ENCODE assay signal across 12 mouse cellular contexts in genomic region chr1:190995548-190995947, GRCm38 (mm10). TPM values are rescaled to one million over a fixed set of nuclear protein-coding genes. Genes with fewer than 3 reads are reported as not detected.
DNase-seq lines count a peak whose midpoint lies in the region; ATAC-seq and TF ChIP-seq lines count a peak whose summit lies in the region.
"Had no signal": no experiment of that assay in that cellular context is flagged by ENCODE, and none has a peak within 500 bp of the region (broad histone marks: within the 10 kb centered on the region; RNA-seq: fewer than 3 reads in every experiment).

No protein-coding gene starts in this region.

- ATAC-seq in hindbrain, embryonic 14.5 days (ENCODE audit: low FRiP score) = no peak
- ATAC-seq in hindbrain, embryonic 13.5 days (ENCODE audit: low FRiP score) = no peak
- ATAC-seq in liver, embryonic 11.5 days (replicated peaks; ENCODE audit: low FRiP score) = no peak

- 49% methylated on average over 7 of the region's 7 CpGs for WGBS in hindbrain, embryonic 14.5 days
- WGBS in hindbrain, embryonic 13.5 days = 57% methylated on average over 7 of the region's 7 CpGs
- WGBS in heart, adult 2 months = 16% methylated on average over 7 of the region's 7 CpGs
- 79% methylated on average over 7 of the region's 7 CpGs for WGBS in liver, embryonic 11.5 days

- DNase-seq in hindbrain, embryonic 14.5 days (ENCODE audit: low spot score) = peak; percentile 64
- DNase-seq in adrenal gland, adult 8-10 months = peak; percentile 18
- peak; percentile 46 to 61 for DNase-seq in heart, adult 2 months
- peak; percentile 90 for DNase-seq in kidney, postnatal 10 days
- DNase-seq in retina, postnatal 7 days (ENCODE audit: low read depth, low spot score) = peak; percentile 78
- DNase-seq in spleen, adult 18-20 months = no peak
- no peak for DNase-seq in liver, embryonic 11.5 days (ENCODE audit: low spot score)

- no peak overlapping the region for H3K27ac ChIP-seq in hindbrain, embryonic 14.5 days
- no peak overlapping the region for H3K27ac ChIP-seq in hindbrain, embryonic 13.5 days
- no peak overlapping the region for H3K27ac ChIP-seq in heart, adult 2 months
- H3K27ac ChIP-seq in liver, embryonic 11.5 days (ENCODE audit: low read depth, low read length) = no peak overlapping the region
- H3K27ac ChIP-seq: midbrain, embryonic 12.5 days; stomach, embryonic 15.5 days had no signal

- H3K4me1 ChIP-seq in hindbrain, embryonic 14.5 days (replicated peaks; ENCODE audit: control insufficient read depth, insufficient read depth, low read length) = no peaks in the 10 kb centered on the region
- 0 out of 2 replicates have a peak, but pooled peaks cover 6% of the 10 kb centered on the region for H3K4me1 ChIP-seq in hindbrain, embryonic 13.5 days (replicated peaks)
- H3K4me1 ChIP-seq in heart, adult 2 months (ENCODE audit: control insufficient read depth, insufficient read depth, low read length) = no peaks in the 10 kb centered on the region
- H3K4me1 ChIP-seq in liver, embryonic 11.5 days (replicated peaks; ENCODE audit: control insufficient read depth, insufficient read depth, low read length) = no peaks in the 10 kb centered on the region
- H3K4me1 ChIP-seq: midbrain, embryonic 12.5 days; stomach, embryonic 15.5 days had no signal

- no peaks in the 10 kb centered on the region for H3K27me3 ChIP-seq in hindbrain, embryonic 14.5 days (ENCODE audit: control insufficient read depth, insufficient read depth, low read length)
- no peaks in the 10 kb centered on the region for H3K27me3 ChIP-seq in hindbrain, embryonic 13.5 days
- H3K27me3 ChIP-seq in heart, adult 2 months (ENCODE audit: control insufficient read depth, insufficient read depth, low read length) = no peaks in the 10 kb centered on the region
- H3K27me3 ChIP-seq in liver, embryonic 11.5 days (replicated peaks; ENCODE audit: control insufficient read depth, insufficient read depth, low read length) = no peaks in the 10 kb centered on the region
- H3K27me3 ChIP-seq: midbrain, embryonic 12.5 days; stomach, embryonic 15.5 days had no signal

- H3K36me3 ChIP-seq in hindbrain, embryonic 14.5 days (replicated peaks; ENCODE audit: control insufficient read depth, insufficient read depth) = no peaks in the 10 kb centered on the region
- peaks cover 4% of the 10 kb centered on the region; the same call in 1 of the 2 replicates for H3K36me3 ChIP-seq in hindbrain, embryonic 13.5 days
- no peaks in the 10 kb centered on the region for H3K36me3 ChIP-seq in heart, adult 2 months (ENCODE audit: control insufficient read depth, insufficient read depth, low read length)
- H3K36me3 ChIP-seq in liver, embryonic 11.5 days (ENCODE audit: control insufficient read depth, insufficient read depth, low read length) = no peaks in the 10 kb centered on the region
- H3K36me3 ChIP-seq: midbrain, embryonic 12.5 days; stomach, embryonic 15.5 days had no signal

- no peak for TF ChIP-seq POLR2A in heart, adult 2 months (IDR thresholded peaks at IDR 0.05; ENCODE audit: insufficient read depth, low read depth, low read length)

- H3K9me3 ChIP-seq in hindbrain, embryonic 14.5 days (ENCODE audit: control insufficient read depth, low read length) = peaks cover 6% of the 10 kb centered on the region; the same call in 1 of the 2 replicates
- H3K9me3 ChIP-seq in hindbrain, embryonic 13.5 days = no peaks in the 10 kb centered on the region
- H3K9me3 ChIP-seq in liver, embryonic 11.5 days (ENCODE audit: control insufficient read depth, low read length) = peaks cover 3% of the 10 kb centered on the region; the same call in 1 of the 2 replicates
- H3K9me3 ChIP-seq: stomach, embryonic 15.5 days had no signal

- no peak overlapping the region for H3K4me3 ChIP-seq in hindbrain, embryonic 14.5 days (replicated peaks; ENCODE audit: low read length)
- H3K4me3 ChIP-seq in hindbrain, embryonic 13.5 days = no peak overlapping the region
- no peak overlapping the region for H3K4me3 ChIP-seq in heart, adult 2 months
- no peak overlapping the region for H3K4me3 ChIP-seq in liver, embryonic 11.5 days (ENCODE audit: low read depth, low read length)
- H3K4me3 ChIP-seq: midbrain, embryonic 12.5 days; stomach, embryonic 15.5 days had no signal

- no peak overlapping the region for H3K9ac ChIP-seq in hindbrain, embryonic 14.5 days
- H3K9ac ChIP-seq in hindbrain, embryonic 13.5 days = no peak overlapping the region
- no peak overlapping the region for H3K9ac ChIP-seq in heart, adult 2 months (ENCODE audit: low read depth, low read length)
- H3K9ac ChIP-seq in liver, embryonic 11.5 days (ENCODE audit: low read depth, low read length) = no peak overlapping the region
- H3K9ac ChIP-seq: midbrain, embryonic 12.5 days; stomach, embryonic 15.5 days had no signal

- no peaks in the 10 kb centered on the region for H3K79me2 ChIP-seq in heart, adult 2 months (replicated peaks; ENCODE audit: control insufficient read depth, insufficient read depth, low read length)

- H3K4me2 ChIP-seq in hindbrain, embryonic 14.5 days (replicated peaks) = no peak overlapping the region
- no peak overlapping the region for H3K4me2 ChIP-seq in hindbrain, embryonic 13.5 days
- H3K4me2 ChIP-seq in liver, embryonic 11.5 days = no peak overlapping the region
- H3K4me2 ChIP-seq: midbrain, embryonic 12.5 days; stomach, embryonic 15.5 days had no signal

- TF ChIP-seq EP300 in heart, adult 2 months (IDR thresholded peaks at IDR 0.05; ENCODE audit: insufficient read depth, low read depth, low read length) = no peak

- intact Hi-C loops in heart, adult 2 months (cut with DNase I) = no loop called here

- TF ChIP-seq CTCF in heart, adult 2 months (IDR thresholded peaks at IDR 0.05) = no peak

RNA-seq across cellular contexts. Expression of gene Vash2, which starts 16.5 kb away (rescaled TPM):
- polyA plus RNA-seq in hindbrain, embryonic 14.5 days (2014; fragmentation: Nextera tagmentation; extraction: Ambion mirVana) = 102 and 109 TPM in 2 replicates
- 92.4 and 94.1 TPM in 2 replicates for polyA plus RNA-seq in hindbrain, embryonic 13.5 days (2015; fragmentation: Nextera tagmentation; extraction: Ambion mirVana)
- total RNA-seq in adrenal gland, adult 8-10 months (2022) = under 1 TPM in 3 of 4 experiments, not detected in 1; 0.10 to 0.27 (median 0.25) TPM
- under 1 TPM; 0.31 to 0.41 TPM for total RNA-seq in heart, adult 2 months (2021)
- polyA plus RNA-seq in heart, adult 2 months (2012; rRNA removed) = 0.27 and 0.50 TPM in 2 replicates
- 12.8 and 14.2 TPM in 2 replicates for polyA plus RNA-seq in liver, embryonic 11.5 days (2014; fragmentation: Nextera tagmentation; extraction: Ambion mirVana)

RNA-seq across cellular contexts. Expression of gene Flvcr1, which starts 30.4 kb away (rescaled TPM):
- 10.3 and 11.6 TPM in 2 replicates for polyA plus RNA-seq in hindbrain, embryonic 14.5 days (2014; fragmentation: Nextera tagmentation; extraction: Ambion mirVana)
- 5.6 and 8.3 TPM in 2 replicates for polyA plus RNA-seq in hindbrain, embryonic 13.5 days (2015; fragmentation: Nextera tagmentation; extraction: Ambion mirVana)
- 10 to 100 TPM; 12.4 to 20.8 (median 16.6) TPM for total RNA-seq in adrenal gland, adult 8-10 months (2022)
- 1 to 10 TPM; 4.2 to 4.7 TPM for total RNA-seq in heart, adult 2 months (2021)
- polyA plus RNA-seq in heart, adult 2 months (2012; rRNA removed) = 4.6 and 6.6 TPM in 2 replicates
- polyA plus RNA-seq in liver, embryonic 11.5 days (2014; fragmentation: Nextera tagmentation; extraction: Ambion mirVana) = 11.8 and 12.1 TPM in 2 replicates

RNA-seq across cellular contexts. Expression of gene Spata45, which starts 40.9 kb away (rescaled TPM):
- polyA plus RNA-seq in hindbrain, embryonic 14.5 days (2014; fragmentation: Nextera tagmentation; extraction: Ambion mirVana) = not detected in 2 replicates
- polyA plus RNA-seq in hindbrain, embryonic 13.5 days (2015; fragmentation: Nextera tagmentation; extraction: Ambion mirVana) = not detected in 2 replicates
- total RNA-seq in adrenal gland, adult 8-10 months (2022) = not detected
- not detected for total RNA-seq in heart, adult 2 months (2021)
- not detected in 2 replicates for polyA plus RNA-seq in heart, adult 2 months (2012; rRNA removed)
- polyA plus RNA-seq in liver, embryonic 11.5 days (2014; fragmentation: Nextera tagmentation; extraction: Ambion mirVana) = not detected in 2 replicates
- total RNA-seq: layer of hippocampus, adult 18-20 months had no signal
- polyA plus RNA-seq: cortical plate, adult 2 months; midbrain, embryonic 12.5 days; stomach, embryonic 15.5 days had no signal

Comparison
In these comparisons a context has a peak if more than half of its experiments do, and no peak if none do; other contexts are left out.
1. DNase-seq: peak in hindbrain, embryonic 14.5 days (single experiment), adrenal gland, adult 8-10 months (single experiment), heart, adult 2 months (2 of 2), kidney, postnatal 10 days (single experiment) and retina, postnatal 7 days (single experiment); none in spleen, adult 18-20 months (0 of 2) and liver, embryonic 11.5 days (single experiment).